Mouse (Mus musculus) lung, embryonic 14.5 days (tissue): ENCODE results near the gene Fgd6. TPM values are rescaled to one million over a fixed set of nuclear protein-coding genes. Genes with fewer than 3 reads are reported as not detected.

ENCODE experiments used
- ATAC-seq: fragments of 200-750 bp; cut with Nextera tagmentation; 2 replicates; pipeline ENCODE4 v1.8.0; 2017; ENCODE audit warnings: mild to moderate bottlenecking, moderate TSS enrichment, moderate library complexity; ENCODE audit not compliant: insufficient read depth
- DNase-seq: peaks from one replicate; pipeline ENCODE4 v3.0.0-alpha.2; 2015
- H3K27ac ChIP-seq: fragments of 300-500 bp; sonication (generic); 2 replicates; pipeline ENCODE4 v1.5.1; 2014; ENCODE audit warnings: low read depth, mild to moderate bottlenecking, moderate library complexity
- H3K27me3 ChIP-seq: fragments of 300-500 bp; sonication (generic); 2 replicates; pipeline ENCODE4 v1.6.1; 2014; ENCODE audit warnings: low read length, control low read depth; ENCODE audit not compliant: insufficient read depth
- H3K36me3 ChIP-seq: fragments of 300-500 bp; sonication (generic); 2 replicates; pipeline ENCODE4 v1.6.1; 2014; ENCODE audit warnings: control low read depth; ENCODE audit not compliant: insufficient read depth
- H3K4me1 ChIP-seq: fragments of 300-500 bp; sonication (generic); 2 replicates; pipeline ENCODE4 v1.6.1; 2014; ENCODE audit warnings: antibody characterized with exemption, control low read depth; ENCODE audit not compliant: insufficient read depth
- H3K4me2 ChIP-seq: fragments of 300-500 bp; sonication (generic); 2 replicates; pipeline ENCODE4 v1.6.1; 2014; ENCODE audit warnings: mild to moderate bottlenecking
- H3K4me3 ChIP-seq: fragments of 300-500 bp; sonication (generic); 2 replicates; pipeline ENCODE4 v1.5.1; 2014; ENCODE audit warnings: low read depth, low read length
- H3K9ac ChIP-seq: fragments of 300-500 bp; sonication (generic); 2 replicates; pipeline ENCODE4 v1.6.1; 2014
- H3K9me3 ChIP-seq: fragments of 300-500 bp; sonication (generic); 2 replicates; pipeline ENCODE4 v1.6.1; 2016; ENCODE audit warnings: low read depth, low read length, control low read depth
- CTCF ChIP-seq: IDR thresholded peaks from 2 replicates; pipeline ENCODE4 v1.5.1; 2016; ENCODE audit warnings: antibody characterized with exemption, low read depth
- WGBS: fragments of 180-500 bp; shearing (Covaris S2); extraction: QIAGEN DNeasy Blood & Tissue Kit; methylation state at CpG from one replicate; pipeline ENCODE4 v1.1.7; 2014; 5-methylcytosine and 5-hydroxymethylcytosine counted together
- polyA plus RNA-seq: library from polyadenylated mRNA; unstranded; fragments of >200 nt; fragmentation: Nextera tagmentation; extraction: Ambion mirVana; gene quantifications from 2 replicates; pipeline ENCODE4 v1.2.1, GENCODE M21; 2014

Fgd6 gene
- polyA plus RNA-seq, 1 experiment from 2014 or later, result 3.6 TPM

DNA sequence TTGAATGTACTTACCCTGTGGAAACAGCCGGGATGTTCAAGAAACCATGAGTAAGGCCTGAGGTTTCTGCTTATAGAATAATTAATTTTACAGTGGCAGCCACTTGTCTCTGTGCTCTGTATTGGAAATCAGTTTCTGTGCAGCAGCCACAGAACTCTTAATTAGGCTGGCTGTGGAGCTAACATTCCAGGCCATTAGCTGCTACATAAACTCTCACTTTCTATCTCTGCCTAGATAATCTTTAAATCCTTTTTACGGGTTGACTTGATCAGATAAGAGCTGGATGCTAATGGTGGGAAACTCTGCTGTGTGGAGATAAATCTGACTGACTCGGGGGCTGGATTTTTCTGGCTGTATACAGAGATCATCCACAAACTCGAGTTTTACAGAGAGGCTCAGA, 147.4 kb downstream of the Fgd6 start:
- H3K4me1 ChIP-seq, result no peaks in the 10 kb centered on the region
- WGBS, result 40% methylated on average over 4 of the region's 4 CpGs
- no peak overlapping the region for H3K27ac ChIP-seq
- H3K36me3 ChIP-seq, result peaks cover 36% of the 10 kb centered on the region
- H3K9ac ChIP-seq, result no peak overlapping the region
- H3K9me3 ChIP-seq, result no peaks in the 10 kb centered on the region
- H3K4me3 ChIP-seq, result no peak overlapping the region
- no peak for DNase-seq
- ATAC-seq, result no peak
- no peak for TF ChIP-seq CTCF
- no peaks in the 10 kb centered on the region for H3K27me3 ChIP-seq
- H3K4me2 ChIP-seq, result no peak overlapping the region

Other genes starting within 250 kb of the Fgd6 start
- 0.70 and 0.74 TPM in 2 replicates for gene Usp44, start 204.4 kb upstream of the Fgd6 start, polyA plus RNA-seq
- 213 and 219 TPM in 2 replicates for gene Metap2, start 138.9 kb upstream of the Fgd6 start, polyA plus RNA-seq
- 29.3 and 30.0 TPM in 2 replicates for gene Vezt, start 184 bp upstream of the Fgd6 start, polyA plus RNA-seq
- gene Nr2c1, start 112.0 kb downstream of the Fgd6 start, polyA plus RNA-seq, result 9.5 and 10.2 TPM in 2 replicates
- gene Ndufa12, start 162.7 kb downstream of the Fgd6 start, polyA plus RNA-seq, result 420 and 423 TPM in 2 replicates